Mouse (Mus musculus) adrenal gland, postnatal 14 days (tissue): Measurements from ENCODE around the gene Crb1. TPM values are rescaled to one million over a fixed set of nuclear protein-coding genes. Genes with fewer than 3 reads are reported as not detected.

Source experiments
- DNase-seq: peaks from one replicate; pipeline ENCODE4 v3.0.0; 2021; ENCODE audit warnings: mixed read lengths
- total RNA-seq: library from RNA; stranded (reverse); gene quantifications from 2 replicates; pipeline ENCODE4 v1.2.3, GENCODE M21; 2021

The Crb1 gene
- total RNA-seq, 1 experiment from 2014 or later, result not detected

GRCm38 (mm10) chr1:139223804-139224203 is 153.1 kb downstream of the Crb1 start:
- no peak for DNase-seq

DNA sequence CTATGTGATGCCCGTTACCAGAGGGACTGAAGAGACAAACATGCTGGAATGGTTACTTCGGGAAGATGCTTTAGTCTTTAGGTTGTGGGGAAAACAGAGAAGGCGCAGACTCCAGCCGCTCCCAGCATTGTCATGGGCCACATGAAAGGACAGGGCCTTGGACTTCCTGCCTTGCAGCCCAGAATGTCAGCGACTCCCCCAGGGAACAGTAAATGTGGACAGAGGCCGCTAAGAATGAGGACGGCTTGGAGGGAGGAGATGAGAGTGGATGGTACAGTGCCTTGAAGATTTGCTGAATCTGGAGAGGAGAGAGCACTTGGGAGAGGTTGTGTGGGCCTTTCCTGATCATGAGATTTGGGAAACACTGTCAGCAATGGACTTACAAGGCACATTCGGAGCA is 161.6 kb downstream of the Crb1 start:
- no peak for DNase-seq

DNA sequence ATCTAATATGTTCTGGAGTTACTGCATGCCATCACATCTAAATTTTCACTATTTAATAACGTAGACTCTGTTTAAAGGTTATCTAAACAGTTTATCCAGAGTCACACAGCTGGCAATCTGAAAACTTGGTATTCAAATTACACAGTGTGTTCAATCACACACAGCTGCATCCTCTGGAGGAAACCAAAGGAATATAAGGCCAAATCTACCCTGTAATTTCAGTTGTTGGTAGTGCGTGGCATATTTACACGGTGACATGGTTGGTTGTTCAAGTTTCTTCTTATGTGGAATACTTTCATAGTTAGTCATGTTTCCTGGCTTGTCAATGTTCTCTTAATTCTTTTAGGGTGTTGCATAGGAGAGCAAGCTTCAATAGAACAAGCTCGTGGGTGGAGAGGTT is 166.4 kb downstream of the Crb1 start:
- no peak for DNase-seq

- peak; percentile 79 for DNase-seq
Observed at GRCm38 (mm10) chr1:139209796-139210195, 167.1 kb downstream of the Crb1 start.

DNA sequence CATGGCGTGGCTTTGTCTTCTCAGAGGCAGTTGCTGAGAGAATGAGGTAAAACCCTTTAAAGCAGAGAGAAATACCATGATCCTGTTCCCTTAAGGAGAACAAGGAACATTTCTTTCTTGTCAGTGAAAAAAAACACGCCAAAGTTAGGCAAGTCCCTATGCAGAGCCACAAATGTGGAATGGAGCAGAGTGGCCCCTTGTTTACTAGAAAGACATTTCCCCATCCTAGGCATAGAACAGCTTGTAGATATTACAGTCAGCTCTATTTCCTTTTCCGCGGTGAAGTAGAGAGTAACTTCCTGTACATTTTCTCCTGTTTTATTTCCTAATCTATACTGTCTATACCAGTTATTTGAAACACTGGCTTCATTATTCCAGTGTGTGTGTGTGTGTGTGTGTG is 170.6 kb downstream of the Crb1 start:
- no peak for DNase-seq

DNA sequence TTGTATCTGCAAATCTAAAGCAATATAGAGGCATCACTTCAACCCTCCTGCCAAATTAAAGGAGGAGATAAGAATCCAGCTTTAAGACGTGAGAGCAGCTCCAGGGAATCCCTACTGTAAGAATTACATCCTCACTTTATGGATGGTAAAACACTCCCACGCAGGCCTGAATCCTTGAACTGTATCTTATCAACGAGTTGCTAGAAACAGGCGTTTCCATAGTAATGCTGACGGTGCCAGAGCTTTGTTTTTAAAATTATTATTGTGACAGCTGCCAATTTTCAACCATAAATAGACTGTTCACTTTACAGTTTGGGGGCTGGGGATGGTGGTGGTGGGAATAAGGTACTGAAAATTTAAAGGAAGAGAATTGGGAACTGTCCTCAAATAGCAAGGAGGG is 173.9 kb downstream of the Crb1 start:
- DNase-seq, result peak; percentile 10

DNA sequence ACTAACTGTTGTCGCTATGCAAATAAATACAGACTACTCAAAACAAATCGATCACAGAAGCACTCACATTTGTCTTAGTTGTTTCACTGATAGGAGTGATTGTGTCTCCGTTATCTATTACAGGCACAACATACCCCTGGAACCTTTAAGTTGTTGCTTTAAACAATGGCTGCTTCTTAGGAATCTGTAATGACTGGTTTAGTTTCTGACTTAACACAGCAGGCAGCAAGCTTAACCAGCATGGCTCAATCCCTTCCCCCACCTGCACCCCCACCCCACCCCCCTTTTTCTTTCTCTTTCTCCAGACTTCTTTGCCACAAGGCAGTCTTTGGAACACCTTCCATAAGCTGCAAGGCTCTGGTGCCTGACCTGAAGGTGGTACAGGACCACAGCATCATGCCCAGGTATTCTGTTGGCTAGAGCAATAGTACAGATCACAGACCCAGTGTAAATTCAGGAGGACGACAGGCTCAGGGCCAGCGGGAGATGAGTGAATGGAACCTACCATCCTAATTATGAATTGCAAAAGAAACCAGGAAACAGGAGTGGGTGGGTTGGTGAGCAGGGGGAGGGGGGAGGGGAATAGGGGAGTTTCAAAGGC is 182.4 kb downstream of the Crb1 start:
- DNase-seq, result no peak

DNA sequence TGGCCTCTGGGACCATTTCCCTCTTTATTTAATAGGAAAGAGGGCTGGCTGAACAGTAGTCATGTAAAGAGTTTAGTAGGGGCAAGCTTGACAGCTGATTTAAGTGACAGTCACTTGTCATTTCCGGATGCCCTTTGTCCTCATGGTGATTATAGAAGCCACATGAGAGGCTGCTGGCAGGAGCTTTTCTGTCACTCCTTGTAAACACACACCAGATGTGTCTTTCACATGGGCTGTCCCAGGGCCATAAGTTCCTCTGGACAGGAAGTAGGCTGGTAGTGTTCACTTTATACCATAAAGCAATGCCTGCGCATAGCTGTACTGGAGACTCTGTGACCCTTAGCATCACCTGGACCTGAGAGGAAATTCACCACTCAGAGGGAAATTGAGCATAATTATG is 182.9 kb downstream of the Crb1 start:
- DNase-seq, result no peak

- no peak for DNase-seq
Observed at GRCm38 (mm10) chr1:139192635-139193034, 184.3 kb downstream of the Crb1 start.

GRCm38 (mm10) chr1:139180481-139181149 is 196.3 kb downstream of the Crb1 start:
- DNase-seq, result no peak

DNA sequence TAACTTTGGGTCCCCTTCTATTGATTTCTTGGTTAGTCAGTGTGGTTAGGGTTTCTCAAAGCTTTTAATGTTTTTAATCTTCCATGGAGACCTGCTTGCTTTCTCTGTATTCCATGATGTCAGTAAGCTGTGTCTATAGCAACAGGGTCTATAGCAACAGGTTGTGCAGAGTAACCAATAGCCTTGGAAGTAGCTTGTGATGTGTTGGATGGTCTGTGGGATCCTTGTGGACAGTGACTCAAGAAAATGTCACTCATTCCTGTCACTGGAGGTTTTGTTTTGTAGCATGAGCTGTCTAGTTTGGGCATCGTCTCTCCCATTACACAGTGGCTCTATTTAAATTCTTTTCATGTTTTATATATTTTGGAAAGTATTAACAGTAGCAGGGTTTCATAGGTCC is 197.2 kb downstream of the Crb1 start:
- DNase-seq, result no peak

GRCm38 (mm10) chr1:139174058-139174832 is 202.7 kb downstream of the Crb1 start:
- no peak for DNase-seq

GRCm38 (mm10) chr1:139162814-139163213 is 214.1 kb downstream of the Crb1 start:
- peak; percentile 20 for DNase-seq

- no peak for DNase-seq
Observed at GRCm38 (mm10) chr1:139161619-139162018, 215.3 kb downstream of the Crb1 start.

DNA sequence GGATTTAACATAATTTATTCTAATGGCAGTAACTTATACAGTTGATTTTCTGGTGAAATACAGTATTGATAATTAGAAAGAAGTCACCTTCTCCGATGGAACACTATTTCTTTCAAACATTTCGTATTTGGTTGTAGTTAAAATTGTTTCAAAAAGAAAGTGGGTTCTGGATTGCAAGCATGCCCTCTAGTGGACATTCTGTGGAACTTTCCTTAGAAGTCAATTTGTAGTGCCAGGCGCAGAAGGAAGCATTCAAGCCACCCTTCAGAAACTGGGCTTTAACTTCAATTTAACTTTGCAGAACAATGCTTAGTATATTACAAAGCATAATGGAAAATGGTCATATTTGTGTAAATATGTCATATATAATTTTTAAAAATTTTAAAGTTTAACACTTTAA is 220.5 kb downstream of the Crb1 start:
- DNase-seq, result no peak

DNA sequence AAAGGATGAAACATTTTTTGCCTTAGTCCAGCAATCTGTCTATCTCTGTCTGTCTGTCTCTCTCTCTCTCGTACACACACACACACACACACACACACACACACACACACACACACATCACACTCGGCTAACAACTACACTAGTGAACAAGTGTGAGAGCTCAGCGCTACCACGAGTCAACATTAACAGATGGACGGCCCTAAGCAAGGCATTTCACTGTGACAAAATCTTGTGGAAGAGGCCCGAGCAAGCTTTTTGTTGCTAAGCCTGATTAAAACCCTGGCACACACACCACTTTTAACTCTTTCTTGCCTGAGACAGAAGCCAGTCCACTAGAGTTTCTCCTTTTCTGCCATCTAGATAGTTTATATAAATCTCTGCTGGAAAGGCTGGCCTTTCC is 223.4 kb downstream of the Crb1 start:
- no peak for DNase-seq

- DNase-seq, result no peak
Observed at GRCm38 (mm10) chr1:139153006-139153405, 223.9 kb downstream of the Crb1 start.

Other genes with a start within 250 kb of the Crb1 start
- 34.7 and 36.5 TPM in 2 replicates for gene Zbtb41, start 45.2 kb upstream of the Crb1 start, total RNA-seq
- 7.7 and 8.2 TPM in 2 replicates for gene Aspm, start 77.7 kb upstream of the Crb1 start, total RNA-seq
- gene F13b, start 124.6 kb upstream of the Crb1 start, total RNA-seq, result 0.90 and 21.9 TPM in 2 replicates
- gene Cfhr1, start 183.2 kb upstream of the Crb1 start, total RNA-seq, result 0.60 and 9.9 TPM in 2 replicates